Mouse (Mus musculus): ENCODE measurements around the gene Coasy.

Coasy gene

GRCm38 (mm10) chr11:101128996-101129577, 46.7 kb downstream of the Coasy start:
- peak; percentile 85; the same call in 1 of the 2 replicates for ATAC-seq (ENCODE audit: insufficient number of reproducible peaks, low FRiP score, low TSS enrichment)

GRCm38 (mm10) chr11:101130056-101130756, 47.8 kb downstream of the Coasy start:
- no peak for ATAC-seq (ENCODE audit: insufficient number of reproducible peaks, low FRiP score, low TSS enrichment)

DNA sequence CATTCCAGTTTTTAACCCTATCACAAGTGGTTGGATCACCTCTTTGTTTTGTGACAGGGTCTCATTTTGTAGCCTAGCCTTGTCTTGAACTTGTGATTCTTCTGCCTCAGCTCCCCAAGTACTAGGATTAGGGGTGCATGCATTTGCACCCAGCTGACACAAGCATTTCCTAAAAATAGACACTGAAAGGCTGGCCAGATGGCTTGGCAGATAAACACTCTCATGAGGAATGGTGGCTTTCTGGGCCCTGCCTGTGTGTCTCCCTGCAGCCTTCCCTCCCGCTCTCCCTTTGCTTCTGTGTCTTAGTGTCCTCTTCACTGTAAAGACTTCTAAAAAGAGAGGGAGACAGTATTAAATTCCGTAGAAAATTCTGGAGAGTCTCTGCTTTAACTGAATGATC, 48.8 kb downstream of the Coasy start:
- no peak for ATAC-seq (ENCODE audit: insufficient number of reproducible peaks, low FRiP score, low TSS enrichment)

- ATAC-seq (ENCODE audit: insufficient number of reproducible peaks, low FRiP score, low TSS enrichment), result no peak
Measured at GRCm38 (mm10) chr11:101131701-101132100, 49.3 kb downstream of the Coasy start.

GRCm38 (mm10) chr11:101133037-101133436, 50.7 kb downstream of the Coasy start:
- no peak for ATAC-seq (ENCODE audit: insufficient number of reproducible peaks, low FRiP score, low TSS enrichment)

- ATAC-seq (ENCODE audit: insufficient number of reproducible peaks, low FRiP score, low TSS enrichment), result no peak
Measured at GRCm38 (mm10) chr11:101134217-101134865, 52.0 kb downstream of the Coasy start.

All from cerebellum, adult (tissue).